7 mouse cellular contexts compared by ENCODE assay signal in the genomic region with DNA sequence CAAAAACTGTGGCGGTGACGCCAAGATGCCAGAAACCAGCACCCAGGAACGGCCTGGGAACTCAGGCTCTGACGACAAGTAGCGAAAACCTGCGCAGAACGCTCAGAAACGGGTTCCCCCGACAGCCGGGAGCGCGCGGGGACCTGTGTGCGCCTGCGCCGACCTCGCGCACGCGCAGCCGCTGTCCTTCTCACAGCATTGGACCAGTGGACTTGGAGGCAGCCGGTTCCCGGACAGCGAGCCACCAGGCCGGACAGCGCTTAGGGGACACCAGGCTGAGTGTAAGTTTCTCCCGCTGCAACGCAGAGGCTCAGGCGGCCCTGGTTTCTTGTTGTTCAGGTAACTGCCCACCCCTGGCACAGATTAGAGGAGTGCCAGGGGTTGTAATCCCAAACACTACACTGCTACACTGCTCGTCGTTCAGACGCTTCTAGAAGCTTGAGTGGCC. TPM values are rescaled to one million over a fixed set of nuclear protein-coding genes. Genes with fewer than 3 reads are reported as not detected.
DNase-seq lines count a peak whose midpoint lies in the region; ATAC-seq and TF ChIP-seq lines count a peak whose summit lies in the region.

A gene (plus strand): TSS at position 167 of the 448 bp plus-strand sequence.

- peak; percentile 91; the same call in 1 of the 2 replicates for TF ChIP-seq POLR2A in small intestine, adult 2 months (IDR thresholded peaks at IDR 0.05; ENCODE audit: low read depth, low read length)

- DNase-seq in adrenal gland, adult 2 months = peak; percentile 95
- peak; percentile 82 for DNase-seq in embryo, embryonic 11.5 days (ENCODE audit: low read depth, low spot score)
- peak; percentile 72 to 87 for DNase-seq in gastrocnemius, postnatal 4 days (ENCODE audit: low spot score in 2 of 2)
- DNase-seq in left cerebral cortex, postnatal 4 days = peak; percentile 91

- H3K27ac ChIP-seq in intestine, postnatal 0 days (ENCODE audit: low read depth, low read length) = peak within 1 kb of the TSS; percentile 62
- peak within 1 kb of the TSS; percentile 84 for H3K27ac ChIP-seq in midbrain, embryonic 12.5 days (replicated peaks)
- H3K27ac ChIP-seq in small intestine, adult 2 months (ENCODE audit: insufficient read depth, low read depth, low read length) = peak within 1 kb of the TSS; percentile 84

- H3K4me3 ChIP-seq in intestine, postnatal 0 days (ENCODE audit: low read depth, low read length) = peak within 1 kb of the TSS; percentile 56
- peak within 1 kb of the TSS; percentile 66 for H3K4me3 ChIP-seq in midbrain, embryonic 12.5 days
- H3K4me3 ChIP-seq in small intestine, adult 2 months (ENCODE audit: low read depth, low read length) = peak within 1 kb of the TSS; percentile 96

- peak within 1 kb of the TSS; percentile 68 for H3K4me2 ChIP-seq in intestine, postnatal 0 days (replicated peaks; ENCODE audit: low read depth)
- H3K4me2 ChIP-seq in midbrain, embryonic 12.5 days (replicated peaks) = peak within 1 kb of the TSS; percentile 69

- H3K9me3 ChIP-seq in intestine, postnatal 0 days (ENCODE audit: control insufficient read depth) = no peaks in the 10 kb centered on the region
- H3K9me3 ChIP-seq in midbrain, embryonic 12.5 days = no peaks in the 10 kb centered on the region

- H3K36me3 ChIP-seq in intestine, postnatal 0 days (ENCODE audit: control insufficient read depth, insufficient read depth) = peaks cover 2% of the 10 kb centered on the region; the same call in 1 of the 2 replicates
- no peaks in the 10 kb centered on the region for H3K36me3 ChIP-seq in midbrain, embryonic 12.5 days
- H3K36me3 ChIP-seq in small intestine, adult 2 months (ENCODE audit: control insufficient read depth, insufficient read depth, low read length) = peaks cover 7% of the 10 kb centered on the region; the same call in 1 of the 2 replicates

- no peaks in the 10 kb centered on the region for H3K27me3 ChIP-seq in intestine, postnatal 0 days (replicated peaks; ENCODE audit: control insufficient read depth, insufficient read depth, low read length)
- H3K27me3 ChIP-seq in midbrain, embryonic 12.5 days = no peaks in the 10 kb centered on the region
- no peaks in the 10 kb centered on the region for H3K27me3 ChIP-seq in small intestine, adult 2 months (ENCODE audit: control insufficient read depth, insufficient read depth, low read length)

- peak within 1 kb of the TSS; percentile 62 for H3K9ac ChIP-seq in intestine, postnatal 0 days (ENCODE audit: low read depth, low read length)
- H3K9ac ChIP-seq in midbrain, embryonic 12.5 days (replicated peaks) = peak within 1 kb of the TSS; percentile 73

- intact Hi-C loops in left cerebral cortex, postnatal 4 days (cut with DNase I) = no loop called here

- TF ChIP-seq CTCF in intestine, postnatal 0 days (IDR thresholded peaks at IDR 0.05; ENCODE audit: low read depth) = no peak
- no peak for TF ChIP-seq CTCF in small intestine, adult 2 months (IDR thresholded peaks at IDR 0.05; ENCODE audit: extremely low read depth, insufficient read length, insufficient replicate concordance, low read depth, low read length)

- H3K4me1 ChIP-seq in intestine, postnatal 0 days (replicated peaks; ENCODE audit: control insufficient read depth, insufficient read depth, low read length) = no peaks in the 10 kb centered on the region
- H3K4me1 ChIP-seq in midbrain, embryonic 12.5 days = peaks cover 45% of the 10 kb centered on the region
- H3K4me1 ChIP-seq in small intestine, adult 2 months (ENCODE audit: control insufficient read depth, insufficient read depth, insufficient read length, low read length) = peaks cover 8% of the 10 kb centered on the region; the same call in 1 of the 2 replicates

- peak; percentile 72 for ATAC-seq in intestine, postnatal 0 days
- peak; percentile 80 for ATAC-seq in midbrain, embryonic 12.5 days (ENCODE audit: low FRiP score, low read depth)

- WGBS in intestine, postnatal 0 days = under 1% methylated on average over 32 of the region's 32 CpGs
- under 1% methylated on average over 32 of the region's 32 CpGs for WGBS in midbrain, embryonic 12.5 days
- under 1% methylated on average over 32 of the region's 32 CpGs for WGBS in small intestine, adult 2 months

RNA-seq across cellular contexts. Expression of the gene that starts here (rescaled TPM):
- total RNA-seq in adrenal gland, adult 2 months (2021) = 100 to 1,000 TPM; 104 to 128 TPM
- polyA plus RNA-seq in adrenal gland, adult 2 months (2012; rRNA removed) = 40.2 and 51.8 TPM in 2 replicates
- 10 to 100 TPM; 20.9 to 25.6 TPM for total RNA-seq in gastrocnemius, postnatal 4 days (2021)
- 302 and 311 TPM in 2 replicates for polyA plus RNA-seq in intestine, postnatal 0 days (2015; fragmentation: Nextera tagmentation; extraction: Ambion mirVana)
- total RNA-seq in left cerebral cortex, postnatal 4 days (2021) = 10 to 100 TPM; 51.3 to 53.3 TPM
- polyA plus RNA-seq in midbrain, embryonic 12.5 days (2016; fragmentation: Nextera tagmentation; extraction: Ambion mirVana) = 29.7 and 34.4 TPM in 2 replicates
- 323 and 340 TPM in 2 replicates for polyA plus RNA-seq in small intestine, adult 2 months (2012; rRNA removed)

Comparison
In these comparisons a context has a peak if more than half of its experiments do, and no peak if none do; other contexts are left out.
1. Peak in every context shown above with its lines: DNase-seq, ATAC-seq, H3K4me3 ChIP-seq and H3K27ac ChIP-seq.